Mouse (Mus musculus): ENCODE measurements around the gene Smarca4. TPM values are rescaled to one million over a fixed set of nuclear protein-coding genes. Genes with fewer than 3 reads are reported as not detected.

The Smarca4 gene
- polyA plus RNA-seq, 1 experiment from 2014 or later = 171 TPM

- Histone ChIP-seq H3K9me3 (replicated peaks) (no peaks in the 10 kb centered on the region), H3K36me3 (peaks cover 12% of the 10 kb centered on the region), H3K27me3 (ENCODE audit: low read depth, poor library complexity, severe bottlenecking) (no peaks in the 10 kb centered on the region), H3K4me1 (peaks cover 6% of the 10 kb centered on the region; the same call in 1 of the 2 replicates), H3K4me3 (no peak overlapping the region), H3K27ac (no peak overlapping the region)
- DNase-seq (ENCODE audit: low spot score) = no peak
- WGBS = 86% methylated on average over 2 of the region's 2 CpGs
These were observed 101.0 kb downstream of the Smarca4 start for GRCm38 (mm10) chr9:21717015-21717414.

- peak overlapping the region; percentile 94 for H3K27ac ChIP-seq
- 82% methylated on average over 2 of the region's 2 CpGs for WGBS
- H3K27me3 ChIP-seq (ENCODE audit: low read depth, poor library complexity, severe bottlenecking) = no peaks in the 10 kb centered on the region
- DNase-seq (ENCODE audit: low spot score) = no peak
- H3K4me3 ChIP-seq = no peak overlapping the region
- peaks cover 31% of the 10 kb centered on the region for H3K4me1 ChIP-seq
- peaks cover 19% of the 10 kb centered on the region for H3K36me3 ChIP-seq
- H3K9me3 ChIP-seq (replicated peaks) = no peaks in the 10 kb centered on the region
These were observed 105.1 kb downstream of the Smarca4 start for GRCm38 (mm10) chr9:21721036-21721435.

- peak within 1 kb of the TSS; percentile 94 for H3K27ac ChIP-seq
- WGBS = under 1% methylated on average over 47 of the region's 47 CpGs
- no peaks in the 10 kb centered on the region for H3K27me3 ChIP-seq (ENCODE audit: low read depth, poor library complexity, severe bottlenecking)
These were observed 107.6 kb downstream of the Smarca4 start, which contains the start of gene Ldlr for GRCm38 (mm10) chr9:21723377-21724146. TSS of gene Ldlr (plus strand) at chr9:21723483.

GRCm38 (mm10) chr9:21724147-21724536 is 108.2 kb downstream of the Smarca4 start:
- Histone ChIP-seq H3K4me1 (peaks cover 36% of the 10 kb centered on the region), H3K27me3 (ENCODE audit: low read depth, poor library complexity, severe bottlenecking) (no peaks in the 10 kb centered on the region), H3K36me3 (peaks cover 51% of the 10 kb centered on the region), H3K9me3 (replicated peaks) (no peaks in the 10 kb centered on the region), H3K4me3 (peak overlapping the region; percentile 82), H3K27ac (peak overlapping the region; percentile 94)
- 0% methylated on average over 18 of the region's 18 CpGs for WGBS
- peak; percentile 92 for DNase-seq (ENCODE audit: low spot score)

More at GRCm38 (mm10) chr9:21723377-21724146, 107.6 kb downstream of the Smarca4 start, which contains the start of gene Ldlr:
- Histone ChIP-seq H3K9me3 (replicated peaks) (no peaks in the 10 kb centered on the region), H3K4me3 (peak within 1 kb of the TSS; percentile 82), H3K36me3 (peaks cover 45% of the 10 kb centered on the region), H3K4me1 (peaks cover 36% of the 10 kb centered on the region)
- peak; percentile 89 for DNase-seq (ENCODE audit: low spot score)

- no peak for DNase-seq (ENCODE audit: low spot score)
- peaks cover 36% of the 10 kb centered on the region for H3K4me1 ChIP-seq
- WGBS = 89% methylated on average over 23 of the region's 23 CpGs
- peak overlapping the region; percentile 82 for H3K4me3 ChIP-seq
- H3K27ac ChIP-seq = peak overlapping the region; percentile 94
- no peaks in the 10 kb centered on the region for H3K9me3 ChIP-seq (replicated peaks)
- peaks cover 63% of the 10 kb centered on the region for H3K36me3 ChIP-seq
- H3K27me3 ChIP-seq (ENCODE audit: low read depth, poor library complexity, severe bottlenecking) = no peaks in the 10 kb centered on the region
These were observed 109.5 kb downstream of the Smarca4 start for GRCm38 (mm10) chr9:21725224-21726121.

GRCm38 (mm10) chr9:21726218-21726975 is 110.4 kb downstream of the Smarca4 start:
- Histone ChIP-seq H3K27ac (0 out of 2 replicates have a peak overlapping the region, but pooled peaks have one; percentile 4), H3K27me3 (ENCODE audit: low read depth, poor library complexity, severe bottlenecking) (no peaks in the 10 kb centered on the region), H3K4me3 (no peak overlapping the region), H3K9me3 (replicated peaks) (no peaks in the 10 kb centered on the region), H3K36me3 (peaks cover 72% of the 10 kb centered on the region), H3K4me1 (peaks cover 31% of the 10 kb centered on the region)
- DNase-seq (ENCODE audit: low spot score) = no peak
- WGBS = 89% methylated on average over 14 of the region's 14 CpGs

GRCm38 (mm10) chr9:21728261-21728832 is 112.4 kb downstream of the Smarca4 start:
- H3K36me3 ChIP-seq = peaks cover 91% of the 10 kb centered on the region
- H3K9me3 ChIP-seq (replicated peaks) = no peaks in the 10 kb centered on the region
- H3K4me1 ChIP-seq = peaks cover 23% of the 10 kb centered on the region
- no peak for DNase-seq (ENCODE audit: low spot score)
- no peak overlapping the region for H3K4me3 ChIP-seq
- WGBS = 89% methylated on average over 10 of the region's 10 CpGs
- no peak overlapping the region for H3K27ac ChIP-seq
- no peaks in the 10 kb centered on the region for H3K27me3 ChIP-seq (ENCODE audit: low read depth, poor library complexity, severe bottlenecking)

- DNase-seq (ENCODE audit: low spot score) = no peak
- Histone ChIP-seq H3K27ac (no peak overlapping the region), H3K9me3 (replicated peaks) (no peaks in the 10 kb centered on the region), H3K27me3 (ENCODE audit: low read depth, poor library complexity, severe bottlenecking) (no peaks in the 10 kb centered on the region), H3K36me3 (peaks cover 99% of the 10 kb centered on the region), H3K4me3 (no peak overlapping the region), H3K4me1 (peaks cover 22% of the 10 kb centered on the region)
- WGBS = 86% methylated on average over 7 of the region's 7 CpGs
These were observed 113.3 kb downstream of the Smarca4 start for GRCm38 (mm10) chr9:21729264-21729663.

- H3K9me3 ChIP-seq (replicated peaks) = no peaks in the 10 kb centered on the region
- no peak for DNase-seq (ENCODE audit: low spot score)
- no peak overlapping the region for H3K27ac ChIP-seq
- H3K4me3 ChIP-seq = no peak overlapping the region
- WGBS = 97% methylated on average over 9 of the region's 9 CpGs
- H3K27me3 ChIP-seq (ENCODE audit: low read depth, poor library complexity, severe bottlenecking) = no peaks in the 10 kb centered on the region
- no peaks in the 10 kb centered on the region for H3K4me1 ChIP-seq
- H3K36me3 ChIP-seq = peaks cover 99% of the 10 kb centered on the region
These were observed 116.3 kb downstream of the Smarca4 start for GRCm38 (mm10) chr9:21732288-21732687.

- 94% methylated on average over 17 of the region's 17 CpGs for WGBS
- Histone ChIP-seq H3K27ac (no peak overlapping the region), H3K4me3 (no peak overlapping the region), H3K36me3 (peaks cover 99% of the 10 kb centered on the region), H3K27me3 (ENCODE audit: low read depth, poor library complexity, severe bottlenecking) (no peaks in the 10 kb centered on the region), H3K9me3 (replicated peaks) (no peaks in the 10 kb centered on the region), H3K4me1 (no peaks in the 10 kb centered on the region)
- no peak for DNase-seq (ENCODE audit: low spot score)
These were observed 117.5 kb downstream of the Smarca4 start for GRCm38 (mm10) chr9:21733446-21733845.

- no peak for DNase-seq (ENCODE audit: low spot score)
- Histone ChIP-seq H3K27ac (no peak overlapping the region), H3K36me3 (peaks cover 99% of the 10 kb centered on the region), H3K27me3 (ENCODE audit: low read depth, poor library complexity, severe bottlenecking) (no peaks in the 10 kb centered on the region), H3K9me3 (replicated peaks) (no peaks in the 10 kb centered on the region), H3K4me3 (no peak overlapping the region), H3K4me1 (no peaks in the 10 kb centered on the region)
- 97% methylated on average over 7 of the region's 7 CpGs for WGBS
These were observed 118.0 kb downstream of the Smarca4 start for GRCm38 (mm10) chr9:21733989-21734388.

- H3K36me3 ChIP-seq = peaks cover 100% of the 10 kb centered on the region
- no peak for DNase-seq (ENCODE audit: low spot score)
- 94% methylated on average over 14 of the region's 14 CpGs for WGBS
- no peaks in the 10 kb centered on the region for H3K9me3 ChIP-seq (replicated peaks)
- no peak overlapping the region for H3K27ac ChIP-seq
- no peaks in the 10 kb centered on the region for H3K4me1 ChIP-seq
- H3K4me3 ChIP-seq = no peak overlapping the region
- no peaks in the 10 kb centered on the region for H3K27me3 ChIP-seq (ENCODE audit: low read depth, poor library complexity, severe bottlenecking)
These were observed 119.2 kb downstream of the Smarca4 start for GRCm38 (mm10) chr9:21735126-21735525.

All from limb, embryonic 10.5 days (tissue).